ENCODE assay signal across 11 mouse cellular contexts in the genomic region with DNA sequence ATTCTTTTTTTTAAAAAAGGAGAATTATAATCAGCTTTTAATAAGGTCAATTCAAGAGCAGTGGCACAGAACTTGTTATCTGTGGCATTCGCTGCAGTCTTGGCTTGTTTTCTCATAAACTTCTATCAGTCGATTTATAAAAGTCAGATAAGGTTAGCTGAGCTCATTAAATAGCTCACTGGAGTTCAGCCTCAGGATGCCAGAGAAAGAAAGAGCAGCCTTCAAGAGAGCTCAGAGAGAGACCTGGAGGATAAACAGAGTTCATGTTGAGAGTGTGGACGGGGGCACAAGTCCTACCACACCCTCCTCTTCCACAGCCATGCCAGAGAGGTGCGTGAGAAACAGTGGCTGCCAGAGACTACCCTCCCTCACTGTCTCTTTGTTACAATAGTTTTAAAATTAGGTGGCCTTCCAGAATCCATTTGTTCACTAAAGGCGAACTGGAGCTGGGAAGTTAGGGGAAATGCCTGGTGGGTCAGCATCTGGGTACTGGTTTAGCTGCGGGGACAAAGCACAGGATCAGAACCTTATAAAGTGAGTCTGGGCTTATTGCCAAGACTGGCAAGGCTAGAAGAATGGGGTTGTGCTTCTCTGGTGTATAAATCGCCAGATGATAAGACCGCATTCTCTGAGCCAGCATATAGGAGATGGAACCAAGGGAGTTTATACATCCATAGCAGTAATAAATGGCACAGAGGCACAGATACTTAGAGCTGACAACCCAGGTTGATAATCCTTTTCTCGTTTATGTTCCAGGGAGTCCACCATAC. TPM values are rescaled to one million over a fixed set of nuclear protein-coding genes. Genes with fewer than 3 reads are reported as not detected.
DNase-seq lines count a peak whose midpoint lies in the region; ATAC-seq and TF ChIP-seq lines count a peak whose summit lies in the region.
"Had no signal": no experiment of that assay in that cellular context is flagged by ENCODE, and none has a peak within 500 bp of the region (broad histone marks: within the 10 kb centered on the region; RNA-seq: fewer than 3 reads in every experiment).

No protein-coding gene starts in this region.

- no peak overlapping the region for H3K4me3 ChIP-seq in heart, embryonic 13.5 days
- H3K4me3 ChIP-seq in heart, embryonic 10.5 days, result no peak overlapping the region
- H3K4me3 ChIP-seq in lung, embryonic 16.5 days (ENCODE audit: low read length), result no peak overlapping the region
- no peak overlapping the region for H3K4me3 ChIP-seq in lung, adult 2 months (replicated peaks; ENCODE audit: extremely low read depth, low read depth, low read length)
- no peak overlapping the region for H3K4me3 ChIP-seq in brown adipose tissue, adult 24 weeks (ENCODE audit: insufficient read depth, low read depth, low read length)
- H3K4me3 ChIP-seq in stomach, embryonic 15.5 days (replicated peaks), result no peak overlapping the region
- H3K4me3 ChIP-seq: intestine, embryonic 15.5 days; myocyte had no signal

- H3K9me3 ChIP-seq in heart, embryonic 13.5 days, result no peaks in the 10 kb centered on the region
- no peaks in the 10 kb centered on the region for H3K9me3 ChIP-seq in heart, embryonic 10.5 days
- H3K9me3 ChIP-seq in lung, embryonic 16.5 days (ENCODE audit: control insufficient read depth, low read length), result no peaks in the 10 kb centered on the region
- H3K9me3 ChIP-seq in stomach, embryonic 15.5 days, result no peaks in the 10 kb centered on the region
- H3K9me3 ChIP-seq: intestine, embryonic 15.5 days had no signal

- no peak for ATAC-seq in heart, embryonic 13.5 days (ENCODE audit: extremely low read depth, insufficient number of reproducible peaks, low FRiP score, low TSS enrichment)
- 0 out of 2 replicates have a peak, but pooled peaks have one; percentile 36 for ATAC-seq in lung, embryonic 16.5 days (ENCODE audit: low read depth)
- ATAC-seq in stomach, embryonic 15.5 days (ENCODE audit: insufficient read depth, low FRiP score, low read depth), result 0 out of 2 replicates have a peak, but pooled peaks have one; percentile 38
- ATAC-seq: intestine, embryonic 15.5 days had no signal

- DNase-seq in heart, embryonic 10.5 days (ENCODE audit: low spot score), result no peak
- no peak for DNase-seq in lung, adult 2 months
- no peak for DNase-seq in adipocyte (ENCODE audit: low spot score)
- DNase-seq: spleen, adult 18-20 months had no signal

- no peak for TF ChIP-seq POLR2A in lung, adult 2 months (IDR thresholded peaks at IDR 0.05; ENCODE audit: borderline replicate concordance, extremely low read depth, low read depth, low read length)

- H3K27me3 ChIP-seq in heart, embryonic 13.5 days (replicated peaks), result no peaks in the 10 kb centered on the region
- no peaks in the 10 kb centered on the region for H3K27me3 ChIP-seq in heart, embryonic 10.5 days (ENCODE audit: insufficient read depth, poor library complexity, severe bottlenecking)
- H3K27me3 ChIP-seq in lung, embryonic 16.5 days (ENCODE audit: control insufficient read depth, insufficient read depth, low read depth, low read length), result no peaks in the 10 kb centered on the region
- no peaks in the 10 kb centered on the region for H3K27me3 ChIP-seq in stomach, embryonic 15.5 days (replicated peaks)
- H3K27me3 ChIP-seq: CH12.LX; intestine, embryonic 15.5 days had no signal

- H3K27ac ChIP-seq in heart, embryonic 13.5 days (replicated peaks), result peak overlapping the region; percentile 92
- no peak overlapping the region; the same call in 1 of the 2 replicates for H3K27ac ChIP-seq in heart, embryonic 10.5 days
- peak overlapping the region; percentile 65 for H3K27ac ChIP-seq in lung, embryonic 16.5 days (ENCODE audit: low read length)
- peak overlapping the region; percentile 6 for H3K27ac ChIP-seq in brown adipose tissue, adult 24 weeks (replicated peaks; ENCODE audit: low read depth, low read length)
- H3K27ac ChIP-seq in stomach, embryonic 15.5 days, result no peak overlapping the region; the same call in 1 of the 2 replicates
- H3K27ac ChIP-seq: intestine, embryonic 15.5 days had no signal

- H3K4me2 ChIP-seq in heart, embryonic 13.5 days, result peak overlapping the region; percentile 50
- H3K4me2 ChIP-seq in lung, embryonic 16.5 days (ENCODE audit: low read depth, low read length), result no peak overlapping the region
- no peak overlapping the region for H3K4me2 ChIP-seq in stomach, embryonic 15.5 days
- H3K4me2 ChIP-seq: intestine, embryonic 15.5 days had no signal

- H3K9ac ChIP-seq in heart, embryonic 13.5 days, result peak overlapping the region; percentile 37
- 0 out of 2 replicates have a peak overlapping the region, but pooled peaks have one; percentile 10 for H3K9ac ChIP-seq in lung, embryonic 16.5 days (ENCODE audit: low read length)
- no peak overlapping the region for H3K9ac ChIP-seq in stomach, embryonic 15.5 days
- H3K9ac ChIP-seq: intestine, embryonic 15.5 days had no signal

- H3K36me3 ChIP-seq in heart, embryonic 13.5 days, result no peaks in the 10 kb centered on the region
- H3K36me3 ChIP-seq in heart, embryonic 10.5 days, result no peaks in the 10 kb centered on the region
- no peaks in the 10 kb centered on the region for H3K36me3 ChIP-seq in lung, embryonic 16.5 days (ENCODE audit: control insufficient read depth, insufficient read depth, low read length)
- no peaks in the 10 kb centered on the region for H3K36me3 ChIP-seq in stomach, embryonic 15.5 days
- H3K36me3 ChIP-seq: intestine, embryonic 15.5 days had no signal

- peaks cover 59% of the 10 kb centered on the region for H3K4me1 ChIP-seq in heart, embryonic 13.5 days
- 0 out of 2 replicates have a peak, but pooled peaks cover 17% of the 10 kb centered on the region for H3K4me1 ChIP-seq in heart, embryonic 10.5 days
- peaks cover 26% of the 10 kb centered on the region for H3K4me1 ChIP-seq in lung, embryonic 16.5 days (replicated peaks; ENCODE audit: control insufficient read depth, insufficient read depth, low read length)
- no peaks in the 10 kb centered on the region; the same call in 1 of the 2 replicates for H3K4me1 ChIP-seq in lung, adult 2 months (ENCODE audit: control insufficient read depth, insufficient read depth, low read length)
- H3K4me1 ChIP-seq in brown adipose tissue, adult 24 weeks (ENCODE audit: control insufficient read depth, insufficient read depth, insufficient read length, low read length), result peaks cover 17% of the 10 kb centered on the region; the same call in 1 of the 2 replicates
- peaks cover 5% of the 10 kb centered on the region; the same call in 1 of the 2 replicates for H3K4me1 ChIP-seq in stomach, embryonic 15.5 days
- H3K4me1 ChIP-seq: intestine, embryonic 15.5 days had no signal

- no peak for TF ChIP-seq CTCF in lung, adult 2 months (IDR thresholded peaks at IDR 0.05; ENCODE audit: insufficient read depth, low read length)

- WGBS in heart, embryonic 13.5 days, result 30% methylated on average over 9 of the region's 9 CpGs
- 65% methylated on average over 9 of the region's 9 CpGs for WGBS in heart, embryonic 10.5 days
- WGBS in lung, embryonic 16.5 days, result 31% methylated on average over 9 of the region's 9 CpGs
- WGBS in lung, adult 2 months, result 25% methylated on average over 9 of the region's 9 CpGs
- 52% methylated on average over 9 of the region's 9 CpGs for WGBS in stomach, embryonic 15.5 days

RNA-seq across cellular contexts. Expression of gene Fstl1, which starts 47.1 kb away (rescaled TPM):
- polyA plus RNA-seq in heart, embryonic 13.5 days (2015; fragmentation: Nextera tagmentation; extraction: Ambion mirVana), result 429 and 466 TPM in 2 replicates
- polyA plus RNA-seq in heart, embryonic 10.5 days (2016; fragmentation: Nextera tagmentation; extraction: Ambion mirVana), result 312 and 372 TPM in 2 replicates
- polyA plus RNA-seq in lung, embryonic 16.5 days (2015; fragmentation: Nextera tagmentation; extraction: Ambion mirVana), result 617 and 655 TPM in 2 replicates
- 36.0 and 44.5 TPM in 2 replicates for polyA plus RNA-seq in lung, adult 2 months (2012; rRNA removed)
- 26.5 and 46.9 TPM in 2 replicates for polyA plus RNA-seq in brown adipose tissue, adult 24 weeks (2012; ENCODE audit: insufficient read depth, insufficient read length, missing spikeins)
- polyA plus RNA-seq in stomach, embryonic 15.5 days (2015; fragmentation: Nextera tagmentation; extraction: Ambion mirVana), result 327 and 347 TPM in 2 replicates

Comparison
In these comparisons a context has a peak if more than half of its experiments do, and no peak if none do; other contexts are left out.
1. H3K27ac ChIP-seq: peak in heart, embryonic 13.5 days (single experiment), lung, embryonic 16.5 days (single experiment) and brown adipose tissue, adult 24 weeks (single experiment); none in heart, embryonic 10.5 days (single experiment) and stomach, embryonic 15.5 days (single experiment).